Mouse (Mus musculus) layer of hippocampus, adult 9-10 months (tissue): ENCODE data around the gene Kri1.
A peak's percentile ranks its signal among the peaks of the same experiment; 100 is the strongest.
"Not testable (repeated sequence)": the region's sequence is repeated elsewhere in the genome, so short reads cannot be mapped to it uniquely, and the experiment has no call there.

Experiments used
- DNase-seq: peaks from one replicate; pipeline ENCODE4 v3.0.0; 2022; ENCODE audit warnings: low spot score

Kri1 gene

DNA sequence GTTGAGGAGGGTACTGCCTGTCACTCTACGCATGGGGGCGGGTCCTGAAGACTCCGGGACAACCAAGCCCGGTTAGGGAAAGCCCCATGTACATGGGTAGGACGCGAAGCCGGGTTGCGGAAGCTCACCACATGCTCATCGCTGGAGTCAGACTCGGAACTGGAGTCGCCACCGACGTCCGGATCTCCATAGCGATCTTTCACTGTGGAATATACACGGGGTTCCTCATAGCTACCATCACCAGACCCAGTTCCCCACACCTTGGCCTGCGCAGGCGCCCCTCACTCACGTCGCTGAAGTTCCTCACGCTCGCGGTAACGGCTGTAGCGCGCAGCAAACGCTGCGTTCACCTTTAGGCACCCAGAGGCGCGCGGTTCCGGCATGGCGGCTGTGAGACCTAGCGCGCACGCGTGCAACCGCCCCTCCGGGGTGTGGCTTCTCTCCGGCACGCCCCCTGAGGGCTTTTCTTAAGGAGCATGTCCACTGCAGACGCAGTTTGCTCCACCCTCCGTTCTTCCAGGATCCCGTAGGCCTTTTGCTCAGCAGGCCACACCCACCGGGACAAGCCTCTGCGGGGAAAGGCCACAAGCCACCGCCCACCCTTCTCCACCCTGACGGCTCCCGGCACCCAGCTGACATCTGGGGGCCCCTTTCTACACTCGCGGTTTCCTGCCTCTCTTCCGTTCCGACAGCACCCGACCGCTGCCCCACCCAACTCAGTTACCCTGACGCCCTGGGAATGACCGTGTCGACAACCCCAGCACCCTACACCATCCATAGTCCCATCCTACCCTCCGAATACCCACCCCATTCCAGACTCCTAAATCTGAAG lies at the start of gene Kri1:
Gene Kri1 (minus strand): TSS at position 399 of the 832 bp plus-strand sequence.
- peak; percentile 90 for DNase-seq

DNA sequence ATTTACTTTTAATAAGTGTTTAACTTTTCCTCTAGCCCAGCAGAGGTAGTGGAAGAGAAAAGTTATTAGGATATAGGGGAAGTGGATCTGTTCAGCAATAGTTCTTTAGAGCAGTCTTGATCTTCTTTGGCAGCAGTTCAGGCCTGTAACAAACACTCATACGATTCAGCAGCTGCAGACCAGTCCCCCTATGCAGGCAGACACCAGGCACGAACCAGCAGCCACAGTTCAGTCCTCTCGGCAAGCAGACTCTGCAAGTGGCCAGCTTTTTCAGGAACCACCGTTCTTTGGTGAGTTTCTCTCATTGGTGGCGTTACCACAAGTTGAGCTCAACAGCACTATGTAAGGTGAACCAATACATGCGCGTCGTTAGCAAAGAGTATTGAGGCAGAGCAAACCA lies 48.7 kb upstream of the Kri1 start:
- DNase-seq, result no peak

- DNase-seq, result no peak
These were observed 47.6 kb upstream of the Kri1 start for GRCm38 (mm10) chr9:21335391-21335790.

DNA sequence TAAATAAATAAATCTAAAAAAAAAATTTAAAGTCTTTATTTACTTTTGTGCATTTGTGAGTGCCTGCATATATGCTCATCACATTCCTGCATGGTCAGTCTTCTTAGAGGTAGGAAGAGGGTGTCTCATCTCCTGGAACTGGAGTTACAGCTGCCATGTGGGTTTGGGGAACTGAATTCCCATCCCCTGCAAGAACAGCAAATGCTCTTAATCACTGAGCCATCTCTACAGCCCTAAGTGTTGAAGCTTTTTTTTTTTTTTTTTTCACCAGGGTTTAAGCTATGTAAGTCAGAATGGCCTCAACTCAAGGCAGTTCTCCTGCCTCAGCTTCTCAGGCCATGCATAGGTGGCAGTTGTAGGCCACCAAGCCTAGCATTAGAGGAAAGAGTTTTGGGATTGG lies 47.0 kb upstream of the Kri1 start:
- DNase-seq, result no peak

GRCm38 (mm10) chr9:21333523-21333922 lies 45.8 kb upstream of the Kri1 start:
- DNase-seq, result no peak

DNA sequence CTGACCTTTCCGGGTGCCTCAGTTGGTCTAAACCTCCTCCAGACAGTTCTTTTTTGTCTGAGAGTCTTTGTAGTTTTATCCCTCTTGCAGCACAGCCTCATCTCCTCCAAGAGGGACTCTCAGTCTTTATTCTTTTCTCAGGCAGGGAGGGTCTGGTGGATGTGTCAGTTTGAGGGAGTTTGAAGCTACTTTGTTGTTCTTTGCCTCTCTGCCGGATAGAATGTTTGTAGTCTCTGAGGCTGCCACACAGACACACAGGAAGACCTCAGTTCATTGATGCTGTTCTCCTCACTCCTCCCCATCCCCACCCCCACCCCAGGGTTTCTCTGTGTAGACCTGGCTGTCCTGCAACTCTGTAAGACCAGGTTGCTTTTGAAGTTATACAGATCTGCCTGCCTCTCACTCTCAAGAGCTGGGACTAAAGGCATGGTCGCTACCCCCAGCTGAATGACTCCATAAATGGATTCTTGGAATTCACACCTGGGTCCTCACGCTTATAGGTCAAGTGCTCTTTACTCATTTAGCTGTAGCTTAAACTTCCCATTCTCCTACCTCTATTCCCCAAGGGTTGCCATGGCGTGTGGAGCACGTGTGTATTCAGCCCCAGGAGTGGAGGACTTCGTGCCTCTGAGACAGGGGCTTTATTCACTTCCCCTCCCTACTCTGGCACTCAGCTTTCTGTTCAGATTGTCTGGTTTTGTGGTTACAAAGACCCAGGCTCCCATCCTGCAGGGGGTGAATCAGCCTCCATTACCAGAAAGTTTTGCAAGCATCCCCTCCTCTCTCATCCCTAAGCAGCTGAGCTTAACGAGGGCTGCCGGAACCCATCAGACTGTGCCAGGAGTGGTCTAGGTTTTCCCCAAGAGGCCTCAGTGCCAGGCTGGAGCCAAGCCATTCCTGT lies 44.6 kb upstream of the Kri1 start:
- no peak for DNase-seq

DNA sequence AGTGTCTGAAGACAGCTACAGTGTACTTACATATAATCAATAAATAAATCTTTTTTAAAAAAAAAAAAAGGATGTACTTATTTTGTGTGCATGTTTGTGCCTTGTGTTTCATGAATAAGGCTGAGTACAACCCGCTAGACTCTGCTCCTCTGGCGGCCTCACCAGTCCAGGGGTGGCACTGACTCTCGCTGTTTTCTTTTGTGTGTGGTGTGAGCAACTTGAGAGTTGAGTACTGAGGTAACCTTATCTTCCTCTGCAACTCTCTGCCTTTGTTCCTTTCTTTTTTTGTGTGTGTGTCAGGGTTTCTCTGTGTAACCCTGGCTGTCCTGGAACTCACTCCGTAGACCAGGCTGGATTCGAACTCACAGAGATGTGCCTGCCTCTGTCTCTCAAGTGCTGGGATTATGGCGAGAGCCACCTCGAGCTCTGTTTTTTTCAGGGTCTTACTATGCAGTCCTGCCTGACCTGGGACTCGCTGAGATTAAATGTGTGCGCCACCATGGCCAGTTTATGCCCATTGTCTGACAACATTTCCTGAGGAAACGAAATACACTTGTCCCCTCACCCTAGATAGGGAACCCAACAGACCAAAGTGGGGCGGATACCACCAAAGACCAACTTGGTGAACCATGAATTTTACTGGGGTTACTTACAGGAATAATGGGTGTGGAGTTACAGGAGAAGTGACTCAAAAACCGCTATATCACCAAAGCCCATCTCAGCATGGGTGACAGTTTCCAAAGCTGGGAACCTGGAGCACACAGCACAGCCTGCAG lies 43.8 kb upstream of the Kri1 start:
- no peak for DNase-seq

DNA sequence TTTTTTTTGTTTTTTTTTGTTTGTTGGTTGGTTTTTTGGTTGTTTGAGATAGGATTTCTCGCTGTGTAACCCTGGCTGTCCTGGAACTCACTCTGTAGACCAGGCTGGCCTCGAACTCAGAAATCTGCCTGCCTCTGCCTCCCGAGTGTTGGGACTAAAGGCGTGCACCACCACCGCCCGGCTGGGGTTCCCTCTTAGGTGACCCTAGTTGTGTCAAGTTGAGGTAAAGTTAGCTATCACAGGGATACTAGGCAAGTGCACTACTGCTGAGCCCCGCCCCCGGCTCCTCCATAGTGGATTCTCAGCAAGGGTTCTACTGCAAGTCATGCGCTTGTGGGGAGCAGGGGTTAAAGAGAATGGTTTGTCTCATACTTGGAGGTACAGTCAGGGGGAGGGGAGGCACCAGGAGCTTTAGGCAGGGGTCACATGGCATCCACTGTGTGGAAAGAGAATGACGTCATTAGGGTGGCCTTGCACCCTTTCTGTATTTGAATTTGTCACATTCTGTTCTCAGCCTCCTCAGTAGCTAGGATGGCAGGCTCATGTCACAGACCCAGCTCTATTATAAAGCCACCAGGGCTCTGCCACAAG lies 42.0 kb upstream of the Kri1 start:
- no peak for DNase-seq

GRCm38 (mm10) chr9:21329041-21329440 lies 41.3 kb upstream of the Kri1 start:
- no peak for DNase-seq

GRCm38 (mm10) chr9:21328041-21328440 lies 40.3 kb upstream of the Kri1 start:
- DNase-seq, result no peak

DNA sequence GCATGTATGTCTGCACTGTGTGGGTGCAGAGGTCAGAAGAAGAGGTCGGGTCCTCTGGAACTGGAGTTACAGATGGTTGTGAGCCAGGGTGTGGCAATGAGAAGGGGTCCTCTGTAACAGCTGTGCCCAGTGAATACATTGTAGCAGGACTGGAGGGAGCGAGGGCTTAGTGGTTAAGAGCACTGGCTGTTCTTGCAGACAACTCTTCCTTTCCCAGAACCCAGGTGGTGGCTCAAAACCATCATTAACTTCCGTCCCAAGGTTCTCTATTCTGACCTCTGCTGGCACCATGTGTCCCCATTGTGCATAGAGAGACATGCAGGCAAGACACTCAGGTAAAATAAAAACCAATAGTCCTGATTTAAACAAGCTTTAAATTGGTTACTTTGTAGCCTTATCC lies 39.8 kb upstream of the Kri1 start:
- DNase-seq, result no peak

DNA sequence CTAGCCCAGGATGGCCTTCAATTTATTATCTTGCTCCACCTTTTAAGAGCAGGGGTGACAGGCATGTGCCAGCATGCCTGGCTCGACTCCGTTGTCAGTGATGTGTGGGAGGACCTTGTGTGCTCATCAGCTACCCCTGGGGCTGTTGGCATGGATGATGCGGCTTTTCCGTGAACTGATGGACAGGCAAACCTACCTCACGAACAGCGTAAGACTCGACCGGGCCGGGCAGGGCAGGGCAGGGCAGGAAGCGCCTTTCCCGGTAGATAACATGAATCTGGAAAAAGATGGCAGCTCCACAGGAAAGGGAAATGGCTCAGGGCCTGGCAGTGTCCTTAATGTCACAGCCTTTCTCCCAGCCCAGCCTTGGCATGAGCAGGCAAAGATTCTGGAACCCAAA lies 36.5 kb upstream of the Kri1 start:
- DNase-seq, result no peak

DNA sequence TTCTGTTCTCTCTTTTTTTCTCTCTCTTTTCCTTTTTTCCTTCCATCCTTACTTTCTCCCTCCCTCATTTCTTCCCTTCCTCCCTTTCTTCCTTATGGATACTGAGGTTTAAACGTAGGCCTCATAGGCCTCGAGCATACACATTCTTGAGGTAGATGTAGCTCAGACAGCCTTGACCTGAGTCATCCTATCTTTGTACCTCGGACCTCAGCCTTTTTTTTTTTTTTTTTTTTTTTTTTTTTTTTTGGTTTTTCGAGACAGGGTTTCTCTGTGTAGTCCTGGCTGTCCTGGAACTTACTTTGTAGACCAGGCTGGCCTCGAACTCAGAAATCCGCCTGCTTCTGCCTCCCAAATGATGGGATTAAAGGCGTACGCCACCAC lies 35.1 kb upstream of the Kri1 start:
- not testable (repeated sequence) for DNase-seq

DNA sequence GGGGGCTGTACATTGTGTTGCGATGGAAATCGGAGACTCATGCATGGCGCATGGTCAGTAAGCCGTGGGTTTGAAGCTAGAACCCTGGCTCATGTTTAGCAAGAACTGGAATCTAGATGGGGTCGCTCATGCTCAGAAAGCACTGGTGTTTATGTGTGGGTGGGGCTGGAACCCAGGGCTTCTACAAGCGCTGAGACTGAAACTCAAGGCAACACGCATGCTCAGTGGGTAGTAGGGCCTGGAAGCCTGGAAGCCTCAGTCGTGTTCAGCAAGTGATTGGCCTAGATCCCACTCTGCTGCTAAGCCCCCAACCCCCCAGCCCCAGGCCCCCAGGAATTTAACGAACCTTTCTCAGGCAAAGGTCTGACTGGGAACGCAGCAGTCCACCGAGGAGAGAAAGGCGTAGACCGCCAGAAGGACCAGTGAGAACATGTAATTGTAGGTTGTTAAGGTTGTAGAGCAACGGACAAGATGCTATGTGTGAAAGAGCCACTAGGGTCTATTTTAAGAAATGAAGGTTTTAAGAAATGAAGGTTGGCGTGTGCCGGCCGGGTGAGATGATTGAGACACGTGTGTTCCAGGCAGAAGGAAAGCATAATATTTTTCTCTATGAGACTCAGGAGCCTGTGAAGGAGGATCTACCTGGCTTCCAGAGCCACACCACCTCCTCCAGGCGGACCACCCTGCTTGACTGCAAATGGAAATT lies 34.6 kb upstream of the Kri1 start:
- DNase-seq, result no peak

DNA sequence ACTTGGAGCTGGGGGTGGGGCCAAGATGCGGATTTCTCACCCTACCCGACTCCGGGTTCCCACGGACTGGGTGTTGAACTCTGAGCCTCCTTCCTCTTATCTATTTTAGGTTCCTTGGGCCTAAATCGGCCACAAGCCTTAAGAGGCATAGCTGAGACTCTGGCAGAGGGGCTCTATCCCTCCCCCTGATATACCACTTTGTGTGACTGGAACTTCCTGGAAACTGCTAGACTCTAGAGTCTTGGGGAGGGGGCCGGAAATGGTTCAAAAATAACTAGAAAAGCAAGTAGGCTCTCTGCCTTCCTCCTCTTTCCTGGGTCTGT lies 33.7 kb upstream of the Kri1 start:
- no peak for DNase-seq

- peak; percentile 55 for DNase-seq
These were observed 33.1 kb upstream of the Kri1 start, which contains the start of gene Slc44a2 for GRCm38 (mm10) chr9:21320619-21321512. Slc44a2 (plus strand) TSS chr9:21320698.

GRCm38 (mm10) chr9:21320280-21320618 lies 32.5 kb upstream of the Kri1 start:
- no peak for DNase-seq

- no peak for DNase-seq
These were observed 31.7 kb upstream of the Kri1 start for GRCm38 (mm10) chr9:21319503-21319902.

- DNase-seq, result no peak
These were observed 31.0 kb upstream of the Kri1 start for GRCm38 (mm10) chr9:21318792-21319191.

GRCm38 (mm10) chr9:21316696-21317095 lies 28.9 kb upstream of the Kri1 start:
- DNase-seq, result no peak

- DNase-seq, result no peak
These were observed 27.7 kb upstream of the Kri1 start for GRCm38 (mm10) chr9:21315421-21315820.
